Mouse (Mus musculus): ENCODE measurements around the gene Syf2.
"Not testable (repeated sequence)": the region's sequence is repeated elsewhere in the genome, so short reads cannot be mapped to it uniquely, and the experiment has no call there.

Syf2 gene

DNA sequence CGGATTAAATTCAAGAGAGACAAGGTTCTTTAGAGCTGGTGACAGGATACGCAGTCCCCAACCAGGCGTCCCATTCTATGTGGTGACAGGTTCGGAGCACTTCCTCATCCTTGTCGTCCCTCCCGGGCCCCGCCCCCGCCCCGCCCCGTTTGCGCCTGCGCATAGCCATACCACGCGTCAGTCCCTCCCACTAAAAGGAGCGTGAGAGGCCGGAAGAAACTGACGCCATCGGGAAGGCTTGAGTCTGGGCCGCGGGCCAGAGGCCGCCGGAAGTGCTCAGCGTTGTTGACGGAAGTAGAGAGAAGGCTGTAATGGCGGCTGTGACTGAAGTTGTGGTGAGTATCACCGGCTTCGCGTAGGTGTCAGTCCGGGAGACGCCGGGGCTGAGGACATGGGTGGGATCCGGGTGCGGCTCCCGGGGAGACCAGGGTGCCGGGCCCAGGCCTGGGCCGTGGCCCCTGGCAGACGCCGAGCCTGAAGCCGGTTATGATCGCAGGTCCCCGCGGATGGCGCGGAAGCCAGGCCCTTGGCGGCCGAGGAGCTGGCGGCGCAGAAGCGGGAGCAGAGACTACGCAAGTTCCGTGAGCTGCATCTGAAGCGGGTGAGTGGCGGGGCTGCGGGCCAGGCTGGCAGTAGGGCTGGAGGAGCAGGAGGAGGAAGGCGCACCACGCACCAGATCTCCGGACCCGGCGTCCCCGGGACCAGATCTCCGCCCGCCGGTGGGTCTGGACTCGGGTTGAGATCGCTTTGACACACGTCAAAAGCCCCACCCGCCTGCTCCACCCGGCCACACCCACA, at the start of gene Syf2:
Syf2 (plus strand) TSS at position 215 of the 798 bp plus-strand sequence.
- peak; percentile 96 for DNase-seq (ENCODE audit: extremely low read depth, insufficient read length, low spot score)

DNA sequence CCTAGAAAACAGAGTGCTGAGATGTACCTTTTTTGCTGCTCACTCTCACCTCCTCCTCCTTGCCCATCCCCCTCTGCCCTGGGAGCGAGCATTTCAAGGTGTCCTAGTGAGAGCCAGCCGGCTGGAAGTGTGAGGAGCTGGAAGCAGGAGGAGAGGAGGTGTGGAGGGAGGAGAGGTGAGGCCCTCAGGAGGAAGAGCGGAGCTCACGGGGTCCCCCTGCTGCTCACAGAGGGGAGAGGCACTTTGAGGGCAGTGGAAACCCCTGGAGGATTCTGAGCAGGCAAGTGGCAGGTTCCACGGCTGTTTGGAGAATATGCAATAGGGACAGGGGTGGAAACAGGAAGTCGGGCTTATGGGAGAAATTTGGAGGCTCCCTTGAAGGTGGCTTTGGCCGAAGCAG, 47.4 kb upstream of the Syf2 start:
- DNase-seq (ENCODE audit: extremely low read depth, insufficient read length, low spot score), result peak; percentile 41

DNA sequence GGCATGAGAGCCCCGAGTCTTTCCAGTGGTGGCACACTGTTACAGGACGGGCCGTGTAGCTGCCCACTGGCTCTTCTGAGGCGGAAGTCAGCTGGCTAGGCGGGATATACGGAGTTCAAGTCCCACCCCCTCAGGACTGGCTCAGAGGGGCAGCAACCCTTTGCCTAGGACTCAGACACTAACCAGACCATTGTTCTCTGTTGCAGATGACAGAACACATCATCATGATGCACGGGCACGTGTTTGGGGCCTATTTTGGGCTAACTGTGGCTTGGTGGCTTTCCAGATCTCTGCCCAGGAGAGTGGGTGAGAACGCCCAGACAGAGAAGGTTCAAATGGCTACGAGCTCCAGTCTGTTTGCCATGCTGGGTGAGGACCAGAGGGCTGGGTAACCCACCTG, 46.9 kb upstream of the Syf2 start:
- peak; percentile 19 for DNase-seq (ENCODE audit: extremely low read depth, insufficient read length, low spot score)

DNA sequence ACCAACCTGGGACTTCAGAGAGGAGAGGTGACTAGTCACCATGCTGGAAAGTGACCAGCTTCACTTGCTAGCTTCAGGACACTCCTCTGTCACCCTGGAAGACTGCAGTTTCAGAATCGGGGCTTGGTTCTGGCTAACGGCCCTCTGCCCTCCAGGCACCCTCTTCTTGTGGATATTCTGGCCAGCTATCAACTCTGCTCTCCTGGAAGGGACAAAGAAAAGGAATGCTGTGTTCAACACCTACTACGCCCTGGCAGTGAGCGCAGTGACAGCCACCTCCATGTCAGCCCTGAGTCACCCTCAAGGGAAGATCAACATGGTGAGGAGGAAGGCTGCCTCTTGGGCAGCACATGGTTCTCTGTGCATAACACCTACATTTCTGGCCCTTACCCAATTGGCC, 46.3 kb upstream of the Syf2 start:
- peak; percentile 22 for DNase-seq (ENCODE audit: extremely low read depth, insufficient read length, low spot score)

DNA sequence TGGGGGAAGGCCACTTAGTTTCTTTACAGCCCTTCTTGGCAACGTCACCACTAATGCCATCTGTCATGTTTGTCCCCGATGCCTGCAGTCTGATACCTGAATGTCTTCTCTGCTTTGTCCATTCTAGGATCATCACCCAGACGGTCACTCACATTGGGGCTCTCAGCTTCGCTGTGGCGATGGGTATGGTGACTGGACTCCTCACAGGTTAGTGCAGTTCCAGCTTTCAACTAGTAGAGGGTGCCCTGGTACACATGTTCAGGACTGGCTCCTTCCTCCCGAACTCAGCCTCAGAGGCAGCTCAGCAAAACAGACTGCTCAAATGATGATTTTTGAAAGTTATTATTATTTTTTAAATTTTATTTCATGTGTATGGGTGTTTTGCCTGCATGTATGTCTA, 38.6 kb upstream of the Syf2 start:
- DNase-seq (ENCODE audit: extremely low read depth, insufficient read length, low spot score), result no peak

DNA sequence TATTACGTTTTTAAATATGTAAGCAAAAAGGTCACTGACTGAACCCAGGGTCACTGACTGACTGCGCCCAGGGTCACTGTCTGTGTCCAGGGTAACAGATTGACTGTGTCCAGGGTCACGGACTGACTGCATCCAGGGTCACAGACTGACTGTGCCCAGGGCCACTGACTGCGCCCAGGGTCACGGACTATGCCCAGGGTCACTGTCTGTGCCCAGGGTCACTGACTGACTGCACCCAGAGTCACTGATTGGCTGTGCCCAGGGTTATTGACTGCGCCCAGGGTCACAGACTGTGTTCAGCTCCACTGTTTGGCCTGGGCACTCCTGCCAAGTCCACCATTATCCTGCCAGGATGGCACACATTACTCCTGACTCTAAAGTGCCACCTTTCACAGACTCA, 33.4 kb upstream of the Syf2 start:
- no peak for DNase-seq (ENCODE audit: extremely low read depth, insufficient read length, low spot score)

DNA sequence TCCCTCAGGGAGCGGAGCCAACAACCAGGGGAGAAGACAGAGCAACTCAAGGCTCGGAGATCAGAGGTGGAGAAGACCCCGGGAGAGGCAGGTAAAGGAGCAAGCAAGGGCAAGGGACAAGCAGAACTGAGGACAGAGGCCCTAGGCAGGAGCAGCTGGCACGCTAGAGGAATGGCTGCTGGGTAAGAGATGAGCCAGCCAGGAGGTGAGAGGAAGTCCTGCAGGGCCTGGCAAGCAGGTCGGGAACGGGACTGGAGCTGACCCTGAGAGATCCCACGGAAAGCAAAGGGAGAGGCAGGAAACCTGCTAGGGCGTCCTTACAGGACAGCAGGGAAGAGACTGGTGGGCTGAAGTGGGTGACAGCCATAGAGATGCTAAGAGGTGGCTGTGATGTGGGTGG, 29.6 kb upstream of the Syf2 start:
- DNase-seq (ENCODE audit: extremely low read depth, insufficient read length, low spot score), result no peak

DNA sequence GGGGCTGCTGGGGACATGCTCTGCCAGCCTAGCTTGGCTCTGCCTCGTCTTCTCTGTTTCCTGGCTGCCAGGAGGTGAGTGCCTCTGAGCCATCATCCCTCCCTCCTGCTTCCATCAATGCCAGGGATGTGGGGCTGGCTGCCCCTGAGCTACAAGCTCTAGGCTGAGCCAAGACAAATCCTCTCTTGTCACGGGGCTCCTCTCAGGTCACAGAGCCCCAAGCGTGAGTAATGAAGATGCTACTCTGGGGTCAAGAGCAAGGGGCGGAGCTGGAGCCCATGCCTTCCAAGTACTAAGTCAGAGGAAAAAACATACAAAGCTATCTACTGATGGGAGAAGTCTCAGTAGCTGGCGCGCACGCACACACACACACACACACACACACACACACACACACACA, 27.7 kb upstream of the Syf2 start:
- no peak for DNase-seq (ENCODE audit: extremely low read depth, insufficient read length, low spot score)

DNA sequence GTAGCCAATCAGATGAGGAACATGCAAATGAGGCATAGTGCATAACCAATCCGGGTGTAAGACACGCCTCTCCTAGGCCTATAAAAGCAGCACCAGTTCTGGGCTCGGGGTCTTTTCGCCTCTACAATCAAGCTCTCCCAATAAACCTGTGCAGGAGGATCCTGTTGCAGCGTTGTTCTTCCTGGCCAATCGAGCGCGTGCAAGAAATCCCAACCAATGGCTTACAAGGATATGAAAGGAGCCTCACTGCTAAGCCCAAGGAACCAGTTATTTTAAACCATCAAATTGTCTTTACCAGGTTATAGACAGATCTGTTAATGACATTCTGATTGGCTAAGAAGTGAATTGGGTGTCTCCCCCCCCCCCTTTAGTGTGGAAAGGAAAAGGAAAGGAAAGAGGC, 19.3 kb upstream of the Syf2 start:
- not testable (repeated sequence) for DNase-seq (ENCODE audit: extremely low read depth, insufficient read length, low spot score)

DNA sequence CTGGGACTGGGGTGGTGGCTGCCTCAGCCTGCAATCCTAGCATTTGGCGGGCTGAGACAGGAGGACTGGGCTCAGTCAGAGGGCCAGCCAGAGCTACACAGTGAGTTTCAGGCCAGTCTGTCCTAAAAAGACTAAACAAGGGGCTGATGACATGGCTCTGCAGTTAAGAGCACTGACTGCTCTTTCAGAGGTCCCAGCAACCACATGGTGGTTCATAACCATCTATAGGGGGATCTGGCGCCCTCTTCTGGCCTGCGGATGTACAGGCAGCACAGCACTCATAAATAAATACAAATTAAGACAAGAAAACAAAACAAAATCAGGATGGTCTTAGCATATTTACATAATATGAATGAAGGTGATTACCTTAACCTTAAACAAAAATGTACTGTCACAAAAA, 17.3 kb upstream of the Syf2 start:
- DNase-seq (ENCODE audit: extremely low read depth, insufficient read length, low spot score), result peak; percentile 50

DNA sequence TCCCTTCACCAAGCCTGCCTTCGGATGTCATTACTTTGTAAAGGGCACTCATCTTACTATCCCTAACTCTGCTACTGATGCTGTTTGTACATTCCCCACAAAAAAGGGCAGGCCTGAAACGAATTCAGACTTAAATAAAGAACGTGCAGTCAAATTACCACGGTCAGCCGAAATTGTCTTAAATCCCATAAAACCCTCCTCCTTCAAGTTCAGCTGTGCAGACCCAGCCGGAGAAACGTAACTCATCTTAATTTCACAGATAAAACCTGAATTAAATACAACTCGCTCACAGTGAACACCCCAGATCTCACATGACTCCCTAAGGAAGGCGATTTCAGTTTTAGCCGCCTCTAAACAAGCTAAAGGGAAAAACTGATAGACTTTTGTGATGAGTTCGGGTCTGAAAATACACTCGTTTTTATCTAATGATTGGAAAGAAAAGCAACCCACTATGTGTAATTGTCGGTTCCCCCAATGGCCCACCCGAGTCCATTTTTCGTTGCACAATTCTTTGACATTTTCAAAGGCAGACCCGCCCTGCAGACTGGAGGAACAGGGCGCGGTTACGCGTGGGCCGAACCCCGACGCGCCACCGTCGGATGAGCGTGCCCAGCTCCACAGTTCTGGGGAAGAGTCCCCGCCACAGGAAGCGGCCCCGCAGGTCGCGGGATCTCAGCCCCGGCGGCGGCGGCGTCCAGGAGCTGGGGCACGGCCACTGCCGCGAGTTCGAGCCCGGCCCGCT, 16.4 kb upstream of the Syf2 start:
- DNase-seq (ENCODE audit: extremely low read depth, insufficient read length, low spot score), result no peak

DNA sequence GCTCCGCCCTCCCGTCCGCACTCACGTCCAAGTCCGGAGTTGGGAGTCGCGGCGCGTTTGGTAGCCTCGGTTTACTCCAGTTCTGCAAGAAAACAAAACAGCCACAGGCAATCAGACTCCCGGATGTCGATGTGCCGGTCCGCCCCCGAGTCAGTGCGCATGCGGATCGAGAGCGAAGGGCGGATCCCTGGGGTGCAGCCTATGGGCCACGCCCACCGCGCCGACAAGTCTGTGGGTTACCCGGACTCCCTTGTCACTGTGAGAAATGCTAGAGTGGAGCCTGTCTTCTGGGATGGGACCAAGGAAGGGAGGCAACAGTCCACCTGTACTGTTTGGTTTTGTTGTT, 15.9 kb upstream of the Syf2 start, which contains the start of gene Tmem50a:
Tmem50a (minus strand) TSS at position 161 of the 346 bp plus-strand sequence.
- peak; percentile 95 for DNase-seq (ENCODE audit: extremely low read depth, insufficient read length, low spot score)

DNA sequence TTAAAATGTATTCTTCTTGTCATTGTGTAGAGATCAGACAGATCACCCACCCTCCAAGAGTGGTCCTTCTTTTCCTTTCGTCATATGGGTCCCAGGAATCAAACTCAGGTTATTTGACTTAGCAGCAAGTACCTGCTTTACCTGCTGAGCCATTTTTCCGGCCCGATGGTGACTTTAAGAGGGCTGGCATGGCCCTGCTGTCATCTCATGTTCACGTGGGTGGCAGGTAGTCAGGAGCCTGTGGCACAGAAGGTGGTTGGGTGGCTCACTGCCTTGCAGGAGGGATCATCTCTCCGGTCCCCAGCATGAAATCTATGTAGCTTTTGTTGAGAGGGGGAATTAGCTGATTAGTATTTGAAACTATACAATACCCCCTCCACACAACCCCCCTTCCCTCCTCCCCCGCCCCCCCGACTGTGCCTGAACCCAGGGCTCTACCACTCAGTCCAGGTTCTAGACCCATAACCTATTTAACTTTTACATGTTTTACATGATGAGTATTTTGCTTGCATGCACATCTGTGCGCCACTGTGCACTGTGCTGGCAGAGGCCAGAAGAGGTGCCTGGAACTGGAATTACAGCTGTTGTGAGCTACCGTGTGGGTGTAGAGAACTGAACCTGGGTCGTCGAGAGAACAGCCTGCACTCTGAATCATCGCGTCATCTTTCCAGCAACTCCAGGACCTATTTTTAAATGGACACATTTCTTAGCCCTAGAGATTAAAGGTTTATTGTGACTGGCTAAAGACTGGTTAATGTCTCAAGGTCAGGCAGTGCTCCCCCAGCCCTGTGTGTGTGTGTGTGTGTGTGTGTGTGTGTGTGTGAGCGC, 15.3 kb upstream of the Syf2 start:
- DNase-seq (ENCODE audit: extremely low read depth, insufficient read length, low spot score), result no peak

DNA sequence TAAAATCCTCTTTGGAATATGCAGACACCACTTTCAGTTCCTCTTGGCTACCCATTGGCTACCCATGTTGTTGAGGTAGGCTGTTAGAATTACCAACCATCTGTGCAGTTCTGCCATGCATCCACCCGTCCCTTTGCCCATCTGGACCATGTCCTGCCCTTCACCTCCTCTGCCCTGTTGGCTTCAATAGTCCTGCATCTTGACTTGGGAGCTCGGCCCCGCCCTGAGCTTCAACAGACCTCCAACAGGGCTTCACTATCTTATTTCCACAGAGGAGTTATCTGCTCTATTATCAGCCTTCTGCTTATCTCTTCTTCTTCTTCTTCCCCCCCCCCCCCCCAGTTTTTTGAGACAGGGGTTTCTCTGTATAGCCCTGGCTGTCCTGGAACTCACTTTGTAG, 13.5 kb upstream of the Syf2 start:
- DNase-seq (ENCODE audit: extremely low read depth, insufficient read length, low spot score), result no peak

DNA sequence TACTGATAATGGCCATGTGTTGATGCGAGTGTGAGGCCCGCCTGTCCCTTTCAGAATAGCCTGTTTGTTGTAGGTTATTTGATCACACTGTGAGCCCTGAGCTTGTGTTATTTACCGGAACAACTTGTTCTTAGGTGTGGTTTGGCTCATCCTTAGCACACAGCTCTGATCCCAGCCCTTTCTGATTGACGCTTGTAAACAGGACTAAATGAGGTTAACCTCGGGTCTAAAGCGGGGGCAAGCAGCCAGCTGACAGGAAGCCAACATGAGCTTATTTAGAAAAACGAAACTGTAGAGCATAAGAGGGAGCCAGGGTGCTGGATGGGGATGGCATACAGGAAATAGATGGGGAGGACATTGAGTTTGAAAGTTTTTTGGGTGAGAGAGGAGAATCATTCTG, 12.3 kb upstream of the Syf2 start:
- peak; percentile 60 for DNase-seq (ENCODE audit: extremely low read depth, insufficient read length, low spot score)

DNA sequence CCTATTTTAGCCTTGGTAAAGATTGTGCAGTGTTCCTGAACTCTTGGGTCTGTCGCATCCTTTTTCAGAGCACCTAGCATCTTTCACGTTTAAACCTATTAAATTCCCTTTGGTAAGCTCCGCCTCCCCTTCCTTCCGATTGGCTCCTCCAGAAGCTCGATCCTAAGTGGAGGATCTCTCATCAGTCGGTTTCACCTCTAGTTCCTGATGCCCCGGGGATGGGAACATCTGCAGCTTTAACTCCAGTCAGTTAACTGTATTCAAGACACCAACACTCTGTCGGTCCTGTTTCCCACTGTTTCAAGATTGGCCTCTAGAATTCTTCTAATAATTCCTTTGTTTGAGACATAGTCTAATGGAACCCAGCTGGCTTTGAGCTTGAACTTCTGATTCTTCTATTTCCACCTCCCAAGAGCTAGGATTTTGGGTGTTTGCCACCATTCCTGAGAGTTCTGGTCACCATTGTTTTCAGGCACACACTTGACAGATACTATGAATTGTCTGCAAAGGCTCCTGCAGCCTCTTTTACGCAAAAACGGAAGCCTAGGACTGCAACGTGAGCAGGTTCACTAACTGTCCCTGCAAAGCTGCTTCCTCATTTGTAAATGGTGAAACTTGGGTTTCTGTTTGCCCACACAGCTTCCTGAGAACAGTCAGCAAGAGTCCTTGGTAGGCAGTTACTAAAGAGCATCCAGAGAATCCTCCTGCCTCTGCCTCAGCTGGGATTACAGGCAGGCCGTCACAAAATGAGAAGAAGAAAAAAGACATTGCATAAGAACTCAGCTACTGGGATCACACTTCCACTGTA, 10.8 kb upstream of the Syf2 start:
- no peak for DNase-seq (ENCODE audit: extremely low read depth, insufficient read length, low spot score)

DNA sequence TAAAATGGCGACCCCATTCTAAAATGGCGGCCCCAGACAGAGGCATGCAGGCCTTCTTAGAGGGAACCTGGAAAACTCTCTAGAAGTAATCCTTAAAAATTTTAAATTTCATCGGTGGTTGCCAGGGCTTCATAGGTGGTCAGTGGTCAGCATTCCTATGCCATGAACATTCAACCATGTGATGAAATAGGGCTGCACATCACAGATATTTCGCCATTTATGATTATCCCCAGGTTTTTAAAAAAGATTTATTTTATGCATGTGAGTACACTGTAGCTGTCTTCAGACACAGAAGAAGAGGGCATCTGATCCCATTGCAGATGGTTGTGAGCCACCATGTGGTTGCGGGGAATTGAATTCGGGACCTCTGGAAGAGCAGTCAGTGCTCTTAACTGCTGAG, 10.1 kb upstream of the Syf2 start:
- peak; percentile 62 for DNase-seq (ENCODE audit: extremely low read depth, insufficient read length, low spot score)

DNA sequence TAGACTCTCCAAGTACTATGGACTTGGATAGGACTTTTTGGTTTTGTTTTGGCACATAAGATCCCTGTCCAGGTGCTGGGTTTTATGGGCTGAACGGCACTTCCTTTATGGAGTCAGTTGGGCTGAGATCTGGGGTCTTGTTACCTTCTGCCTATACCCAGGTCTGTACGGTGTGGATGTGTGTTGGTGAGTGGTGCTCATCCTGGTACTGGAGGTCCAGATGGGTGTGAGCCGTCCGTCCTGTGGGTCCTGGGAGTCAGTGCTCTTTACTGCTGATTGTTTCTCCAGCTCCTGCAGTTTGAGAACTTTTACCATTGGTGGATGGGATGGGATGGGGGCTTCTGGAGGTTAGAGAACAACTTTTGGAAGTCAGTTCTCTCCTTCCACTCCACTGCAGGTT, 9.0 kb upstream of the Syf2 start:
- no peak for DNase-seq (ENCODE audit: extremely low read depth, insufficient read length, low spot score)

DNA sequence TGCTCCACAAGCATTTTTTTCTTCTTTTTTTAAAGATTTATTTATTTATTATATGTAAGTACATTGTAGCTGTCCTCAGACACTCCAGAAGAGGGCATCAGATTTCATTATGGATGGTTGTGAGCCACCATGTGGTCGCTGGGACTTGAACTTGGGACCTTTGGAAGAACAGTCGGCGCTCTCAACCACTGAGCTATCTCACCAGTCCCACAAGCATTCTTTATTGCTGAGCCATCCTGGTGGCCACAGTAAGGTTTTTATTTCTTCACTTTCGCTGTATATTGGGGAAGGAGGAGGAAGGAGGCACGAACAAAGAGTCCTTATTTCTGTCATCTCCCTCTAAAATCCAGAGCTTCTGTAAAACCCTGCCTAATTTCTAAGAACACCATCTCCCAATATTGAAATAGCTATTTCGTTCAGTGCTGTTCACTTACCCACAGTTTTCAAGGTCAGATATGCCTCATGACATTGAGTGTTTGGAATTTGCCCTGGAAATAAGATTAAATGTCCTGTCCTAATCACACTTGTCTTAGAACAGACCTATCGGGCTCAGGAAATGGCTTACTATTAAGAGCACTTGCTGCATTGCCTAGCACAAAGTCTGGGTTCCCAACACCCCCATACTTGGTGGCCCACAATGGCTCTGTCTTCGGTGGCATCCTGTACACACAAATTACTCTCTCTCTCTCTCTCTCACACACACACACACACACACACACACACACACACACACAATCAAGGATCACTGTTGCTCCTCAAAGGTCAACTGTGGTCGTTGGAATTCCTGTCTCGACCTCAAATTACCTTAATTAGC, 8.4 kb upstream of the Syf2 start:
- peak; percentile 52 for DNase-seq (ENCODE audit: extremely low read depth, insufficient read length, low spot score)

DNA sequence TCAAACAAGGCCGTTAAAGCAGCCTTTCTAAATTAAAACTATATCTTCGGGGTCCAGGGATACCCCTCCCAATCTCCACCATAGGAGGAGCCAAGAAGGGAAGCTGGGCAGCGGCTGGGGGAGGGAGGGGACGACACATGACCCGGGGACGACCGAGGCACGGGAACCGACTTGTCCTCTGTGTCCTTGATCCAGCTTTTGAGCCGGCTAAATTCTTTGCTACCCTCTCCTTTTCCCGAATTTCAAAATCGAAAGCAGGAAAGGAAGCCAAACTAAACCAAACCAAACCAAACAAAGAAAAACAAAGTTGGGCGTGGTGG, 7.8 kb upstream of the Syf2 start:
- no peak for DNase-seq (ENCODE audit: extremely low read depth, insufficient read length, low spot score)

Measured in 3134 (cell line).